ENCODE assay signal across 32 mouse cellular contexts in the genomic region with DNA sequence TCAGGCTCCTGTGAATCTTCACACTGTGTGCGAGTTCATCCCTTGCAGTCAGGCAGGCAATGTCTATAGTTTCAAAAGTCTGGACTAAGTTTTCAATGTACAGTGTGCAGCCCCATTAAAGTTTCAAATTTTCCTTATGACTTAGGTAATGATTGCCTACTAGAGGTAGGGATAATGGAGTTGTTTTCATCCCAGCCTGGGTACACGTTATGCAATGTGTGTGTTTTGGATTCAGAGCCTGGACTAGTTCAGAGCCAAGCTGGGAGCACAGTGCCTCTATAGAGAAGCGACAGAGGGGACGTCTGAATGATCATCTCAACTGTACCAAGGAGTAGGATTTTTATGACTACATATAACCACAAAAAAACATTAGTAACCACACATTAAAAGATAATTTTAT. TPM values are rescaled to one million over a fixed set of nuclear protein-coding genes. Genes with fewer than 3 reads are reported as not detected.
A peak's percentile ranks its signal among the peaks of the same experiment; 100 is the strongest.
DNase-seq lines count a peak whose midpoint lies in the region; ATAC-seq and TF ChIP-seq lines count a peak whose summit lies in the region.
"Had no signal": no experiment of that assay in that cellular context is flagged by ENCODE, and none has a peak within 500 bp of the region (broad histone marks: within the 10 kb centered on the region; RNA-seq: fewer than 3 reads in every experiment).

No protein-coding gene starts in this region.

- H3K36me3 ChIP-seq in liver, adult 2 months (ENCODE audit: control insufficient read depth, insufficient read depth, low read length): no peaks in the 10 kb centered on the region
- H3K36me3 ChIP-seq in liver, embryonic 12.5 days: no peaks in the 10 kb centered on the region
- H3K36me3 ChIP-seq in liver, postnatal 0 days (replicated peaks; ENCODE audit: insufficient read depth, low read length): no peaks in the 10 kb centered on the region
- H3K36me3 ChIP-seq: embryonic facial prominence, embryonic 10.5 days; embryonic facial prominence, embryonic 13.5 days; forebrain, embryonic 10.5 days; G1E; heart, embryonic 12.5 days; heart, embryonic 15.5 days; hindbrain, embryonic 10.5 days; hindbrain, embryonic 13.5 days had no signal

- no peaks in the 10 kb centered on the region for H3K27me3 ChIP-seq in liver, adult 2 months (ENCODE audit: control insufficient read depth, insufficient read depth, low read length)
- no peaks in the 10 kb centered on the region for H3K27me3 ChIP-seq in liver, embryonic 12.5 days (replicated peaks)
- no peaks in the 10 kb centered on the region for H3K27me3 ChIP-seq in Patski
- H3K27me3 ChIP-seq in liver, postnatal 0 days (ENCODE audit: insufficient read depth, low read length): no peaks in the 10 kb centered on the region
- H3K27me3 ChIP-seq: CH12.LX; embryonic facial prominence, embryonic 13.5 days; forebrain, embryonic 13.5 days; heart, embryonic 12.5 days; heart, embryonic 15.5 days; hindbrain, embryonic 13.5 days had no signal

- TF ChIP-seq POLR2A in liver, adult 2 months (IDR thresholded peaks at IDR 0.05; ENCODE audit: extremely low read depth, insufficient read depth, low read length): no peak

- H3K79me2 ChIP-seq in liver, adult 2 months (ENCODE audit: control insufficient read depth, insufficient read depth, low read length): no peaks in the 10 kb centered on the region

- 28% methylated on average over 4 of the region's 4 CpGs for WGBS in liver, adult 2 months
- WGBS in liver, embryonic 12.5 days (ENCODE audit: insufficient replicate concordance): 72% methylated on average over 4 of the region's 4 CpGs
- WGBS in liver, postnatal 0 days (ENCODE audit: insufficient replicate concordance): 53% methylated on average over 4 of the region's 4 CpGs

- ATAC-seq in liver, embryonic 12.5 days: no peak
- ATAC-seq in Patski: peak; percentile 47
- peak; percentile 96 for ATAC-seq in liver, postnatal 0 days
- ATAC-seq: forebrain, embryonic 13.5 days; forebrain, postnatal 0 days; hindbrain, embryonic 16.5 days had no signal

- H3K9ac ChIP-seq in liver, adult 2 months (ENCODE audit: low read depth, low read length): no peak overlapping the region
- no peak overlapping the region for H3K9ac ChIP-seq in liver, embryonic 12.5 days
- no peak overlapping the region for H3K9ac ChIP-seq in liver, postnatal 0 days (replicated peaks)
- H3K9ac ChIP-seq: embryonic facial prominence, embryonic 13.5 days; forebrain, embryonic 13.5 days; forebrain, postnatal 0 days; heart, embryonic 12.5 days; heart, embryonic 15.5 days; hindbrain, embryonic 13.5 days had no signal

- H3K4me2 ChIP-seq in liver, embryonic 12.5 days: no peak overlapping the region
- H3K4me2 ChIP-seq in liver, postnatal 0 days (ENCODE audit: low read depth, low read length): no peak overlapping the region
- H3K4me2 ChIP-seq: embryonic facial prominence, embryonic 13.5 days; forebrain, embryonic 13.5 days; heart, embryonic 12.5 days; heart, embryonic 15.5 days; hindbrain, embryonic 13.5 days had no signal

- POLR2A ChIA-PET in Patski (lab: Charles Lee): no interaction called here

- peaks cover 12% of the 10 kb centered on the region; the same call in 1 of the 2 replicates for H3K4me1 ChIP-seq in liver, adult 2 months (ENCODE audit: control insufficient read depth, insufficient read depth, low read length)
- H3K4me1 ChIP-seq in liver, embryonic 12.5 days: no peaks in the 10 kb centered on the region
- no peaks in the 10 kb centered on the region for H3K4me1 ChIP-seq in liver, postnatal 0 days (ENCODE audit: insufficient read depth)
- H3K4me1 ChIP-seq: embryonic facial prominence, embryonic 10.5 days; embryonic facial prominence, embryonic 13.5 days; forebrain, embryonic 10.5 days; forebrain, embryonic 13.5 days; heart, embryonic 12.5 days; heart, embryonic 15.5 days; hindbrain, embryonic 10.5 days; hindbrain, embryonic 13.5 days had no signal

- H3K4me3 ChIP-seq in liver, adult 2 months (ENCODE audit: insufficient read depth, low read depth, low read length): no peak overlapping the region
- H3K4me3 ChIP-seq in liver, embryonic 12.5 days: no peak overlapping the region
- no peak overlapping the region for H3K4me3 ChIP-seq in liver, postnatal 0 days (ENCODE audit: low read depth, low read length)
- H3K4me3 ChIP-seq: embryonic facial prominence, embryonic 10.5 days; embryonic facial prominence, embryonic 13.5 days; erythroblast, embryonic 14.5 days; forebrain, embryonic 10.5 days; forebrain, embryonic 13.5 days; gastrocnemius, adult 2 months; heart, embryonic 12.5 days; heart, embryonic 15.5 days; hindbrain, embryonic 10.5 days; hindbrain, embryonic 13.5 days had no signal

- CTCF ChIA-PET in Patski (lab: Charles Lee): interaction anchor here (1.6 kb wide), 1 partner anchor 20 kb away, joined by 3 read pairs; no protein-coding TSS in a partner anchor

- no peak for TF ChIP-seq EP300 in liver, postnatal 0 days (IDR thresholded peaks at IDR 0.05; ENCODE audit: low read depth)

- DNase-seq in liver, adult 2 months (ENCODE audit: extremely low read depth, low read depth, low spot score): peak; percentile 96
- DNase-seq in Patski (ENCODE audit: low read depth, low spot score): no peak
- DNase-seq in fat pad, adult 2 months (ENCODE audit: extremely low read depth, low read depth, low spot score): peak; percentile 59
- DNase-seq in liver, postnatal 0 days: peak; percentile 19
- DNase-seq in cerebellum, postnatal 4 days (ENCODE audit: low spot score in 2 of 2): no peak
- no peak for DNase-seq in kidney, adult 18-20 months
- DNase-seq: adrenal gland, postnatal 10 days; adrenal gland, postnatal 36 days; B cell, adult 2 months; cerebellum, adult 18-20 months; cerebellum, adult 9-10 months; cerebellum, postnatal 14 days; embryo, embryonic 11 days; forebrain, postnatal 0 days; gastrocnemius, adult 2 months; gastrocnemius, postnatal 14 days; heart, adult 18-20 months; heart, postnatal 10 days; heart, postnatal 36 days had no signal

- H3K27ac ChIP-seq in liver, adult 2 months (replicated peaks; ENCODE audit: insufficient read depth, low read depth, low read length): peak overlapping the region; percentile 78
- H3K27ac ChIP-seq in liver, embryonic 12.5 days: no peak overlapping the region
- H3K27ac ChIP-seq in liver, postnatal 0 days (ENCODE audit: low read depth): peak overlapping the region; percentile 79
- H3K27ac ChIP-seq: embryonic facial prominence, embryonic 10.5 days; embryonic facial prominence, embryonic 13.5 days; forebrain, embryonic 10.5 days; forebrain, embryonic 13.5 days; gastrocnemius, adult 2 months; heart, embryonic 15.5 days; hindbrain, embryonic 10.5 days; hindbrain, embryonic 13.5 days had no signal

- 0 out of 2 replicates have a peak, but pooled peaks cover 7% of the 10 kb centered on the region for H3K9me3 ChIP-seq in liver, embryonic 12.5 days (replicated peaks)
- H3K9me3 ChIP-seq in liver, postnatal 0 days (ENCODE audit: low read length): no peaks in the 10 kb centered on the region
- H3K9me3 ChIP-seq: G1E had no signal

- in situ Hi-C loops in Patski (cut with MboI; ENCODE audit: low pct_unique_long_range_greater_than_20kb): loop anchor here (25.0 kb wide), 1 partner anchor 148 kb away; no protein-coding TSS in a partner anchor

- TF ChIP-seq CTCF in liver, adult 2 months (IDR thresholded peaks at IDR 0.05; ENCODE audit: low read depth, low read length): no peak
- TF ChIP-seq CTCF in Patski (IDR thresholded peaks at IDR 0.05): no peak
- no peak for TF ChIP-seq CTCF in liver, postnatal 0 days (IDR thresholded peaks at IDR 0.05; ENCODE audit: low read depth)

RNA-seq across cellular contexts. Expression of gene Znhit6, which starts 15.9 kb away (rescaled TPM):
- 3.9 and 4.9 TPM in 2 replicates for total RNA-seq in liver, adult 2 months (2014; rRNA removed)
- polyA plus RNA-seq in liver, adult 2 months (2012; rRNA removed): 1.6 and 1.8 TPM in 2 replicates
- polyA plus RNA-seq in liver, embryonic 12.5 days (2016; fragmentation: Nextera tagmentation; extraction: Ambion mirVana): 25.7 and 26.1 TPM in 2 replicates
- 55.9 TPM for polyA plus RNA-seq in Patski (2021)
- 11.3 and 12.4 TPM in 2 replicates for polyA plus RNA-seq in liver, postnatal 0 days (2015; fragmentation: Nextera tagmentation; extraction: Ambion mirVana)

Comparison
In these comparisons a context has a peak if more than half of its experiments do, and no peak if none do; other contexts are left out.
1. DNase-seq: peak in liver, adult 2 months (single experiment), fat pad, adult 2 months (single experiment) and liver, postnatal 0 days (single experiment); none in Patski (single experiment), cerebellum, postnatal 4 days (0 of 2) and kidney, adult 18-20 months (single experiment).